Mouse (Mus musculus): ENCODE measurements around the gene Rhbdl3.
A peak's percentile ranks its signal among the peaks of the same experiment; 100 is the strongest.

Gene Rhbdl3

GRCm38 (mm10) chr11:80300551-80301315 is at the start of gene Rhbdl3:
Gene Rhbdl3 (plus strand): TSS chr11:80300912.
- DNase-seq (ENCODE audit: extremely low spot score, low read depth, low spot score): no peak

DNA sequence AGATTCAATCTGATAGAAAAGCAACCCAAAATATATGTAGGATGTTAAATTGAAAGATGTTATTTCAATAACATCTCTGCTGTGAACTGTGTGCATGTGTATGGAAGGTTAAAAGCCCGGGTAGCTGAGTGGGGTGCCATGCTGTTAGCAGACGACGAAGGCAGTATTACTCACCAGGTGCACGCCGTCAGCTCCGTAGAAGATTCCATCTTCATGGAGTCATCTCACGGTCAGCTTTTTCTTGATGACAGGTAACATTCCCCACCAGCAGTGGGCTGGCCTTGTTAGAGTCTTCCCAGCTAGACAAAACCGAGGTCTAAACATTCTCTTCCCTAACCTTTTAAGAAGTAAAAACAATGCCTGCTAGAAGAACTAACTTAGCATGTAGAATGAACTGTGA is 36.6 kb upstream of the Rhbdl3 start:
- no peak for DNase-seq (ENCODE audit: extremely low spot score, low read depth, low spot score)

DNA sequence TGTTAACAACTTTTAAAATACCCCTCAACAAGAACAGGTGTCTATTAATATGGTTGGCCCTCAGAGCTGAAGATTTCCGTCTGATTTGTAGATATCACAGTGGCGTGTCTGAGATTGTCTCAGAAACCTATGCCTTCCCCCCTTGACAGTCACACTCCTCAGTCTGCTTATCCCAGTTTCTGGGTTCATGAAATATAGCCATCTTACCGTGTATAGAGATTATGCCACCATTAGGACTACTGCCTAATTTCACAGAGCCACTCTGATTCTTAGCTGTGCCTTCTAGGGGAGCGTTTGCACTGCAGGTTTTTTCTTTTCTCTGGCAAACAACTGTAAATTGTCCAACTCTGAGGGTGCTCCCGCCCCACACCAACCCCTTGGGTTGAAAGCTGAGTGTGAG is 29.6 kb upstream of the Rhbdl3 start:
- no peak for DNase-seq (ENCODE audit: extremely low spot score, low read depth, low spot score)

DNA sequence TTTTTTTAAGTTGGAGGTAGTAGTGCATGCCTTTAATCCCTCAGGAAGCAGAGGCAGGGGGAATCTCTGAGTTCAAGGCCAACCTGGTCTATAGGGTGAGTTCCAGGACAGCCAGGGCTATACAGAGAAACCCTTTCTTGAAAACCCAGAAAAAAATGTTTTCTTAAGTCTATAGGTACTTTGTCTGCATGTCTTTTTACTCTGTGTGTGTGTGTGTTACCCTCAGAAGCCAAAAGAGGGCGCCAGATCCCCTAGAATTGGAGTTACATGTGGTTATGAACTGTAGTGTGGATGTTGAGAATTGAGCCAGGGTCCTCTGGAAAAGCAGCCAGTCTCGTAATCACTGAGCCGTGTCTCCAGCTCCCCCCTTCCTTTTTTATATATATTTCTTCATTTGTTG is 25.7 kb upstream of the Rhbdl3 start:
- no peak for DNase-seq (ENCODE audit: extremely low spot score, low read depth, low spot score)

- DNase-seq (ENCODE audit: extremely low spot score, low read depth, low spot score): no peak
These were observed 22.7 kb upstream of the Rhbdl3 start for GRCm38 (mm10) chr11:80278054-80278453.

DNA sequence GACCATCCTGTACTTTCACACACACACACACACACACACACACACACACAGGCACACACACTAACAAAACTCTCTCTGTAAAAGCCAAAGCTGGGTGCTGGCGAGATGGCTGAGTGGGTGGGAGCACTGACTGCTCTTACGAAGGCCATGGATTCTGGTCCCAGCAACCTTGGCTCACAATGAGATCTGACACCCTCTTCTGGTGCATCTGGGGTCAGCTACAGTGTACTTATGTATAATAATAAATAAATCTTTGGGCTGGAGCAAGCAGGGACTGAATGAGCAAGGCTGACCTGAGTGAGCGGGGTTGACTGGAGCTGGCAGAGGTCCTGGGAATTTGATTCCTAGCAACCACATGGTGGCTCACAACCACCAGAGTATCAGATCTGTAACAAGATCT is 16.9 kb upstream of the Rhbdl3 start:
- DNase-seq (ENCODE audit: extremely low spot score, low read depth, low spot score): no peak

DNA sequence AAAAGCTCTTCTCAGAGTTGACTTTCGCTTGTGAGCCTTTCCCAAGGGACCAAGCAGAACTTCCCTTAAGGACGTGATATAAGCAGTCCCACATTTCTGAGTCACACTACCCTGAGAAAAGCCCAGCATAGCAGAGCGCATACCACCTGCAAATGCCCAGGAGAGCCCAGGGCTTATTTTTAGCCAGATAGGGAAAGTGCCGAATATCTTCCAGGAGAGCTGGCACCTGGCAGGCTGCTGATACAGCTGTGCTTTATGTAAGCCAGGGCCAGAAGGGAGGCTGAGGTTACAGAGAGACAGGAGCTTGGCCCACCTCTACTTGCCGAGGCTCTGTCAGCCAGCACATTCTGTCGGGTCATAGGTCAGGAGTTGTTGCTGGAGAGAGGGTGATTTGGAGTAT is 16.1 kb upstream of the Rhbdl3 start:
- no peak for DNase-seq (ENCODE audit: extremely low spot score, low read depth, low spot score)

GRCm38 (mm10) chr11:80287150-80287549 is 13.6 kb upstream of the Rhbdl3 start:
- peak; percentile 69 for DNase-seq (ENCODE audit: extremely low spot score, low read depth, low spot score)

GRCm38 (mm10) chr11:80289701-80290445 is 10.8 kb upstream of the Rhbdl3 start:
- DNase-seq (ENCODE audit: extremely low spot score, low read depth, low spot score): no peak

- no peak for DNase-seq (ENCODE audit: extremely low spot score, low read depth, low spot score)
These were observed 9.7 kb upstream of the Rhbdl3 start for GRCm38 (mm10) chr11:80291004-80291403.

GRCm38 (mm10) chr11:80292463-80292862 is 8.2 kb upstream of the Rhbdl3 start:
- DNase-seq (ENCODE audit: extremely low spot score, low read depth, low spot score): no peak

- DNase-seq (ENCODE audit: extremely low spot score, low read depth, low spot score): no peak
These were observed 5.6 kb upstream of the Rhbdl3 start for GRCm38 (mm10) chr11:80295066-80295465.

DNA sequence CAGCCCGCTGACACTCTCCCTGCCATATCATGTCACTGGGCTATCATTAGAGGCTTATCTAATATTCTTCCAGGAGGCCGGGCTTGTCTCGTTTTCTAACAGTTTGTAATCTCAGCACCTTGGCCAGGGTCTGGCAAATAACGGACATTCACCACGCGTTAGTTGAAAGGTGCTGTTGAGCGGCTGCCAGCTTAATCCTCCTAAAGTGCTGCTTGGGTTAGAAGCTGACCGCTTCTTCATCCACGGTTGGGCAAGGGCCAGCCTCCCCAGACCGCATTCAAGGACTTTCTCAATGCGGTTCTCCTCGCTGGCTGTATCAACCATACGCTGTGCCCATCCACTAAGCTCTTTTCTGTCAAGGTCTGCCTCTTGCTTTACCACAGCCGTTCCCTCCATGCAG is 4.9 kb upstream of the Rhbdl3 start:
- DNase-seq (ENCODE audit: extremely low spot score, low read depth, low spot score): no peak

- DNase-seq (ENCODE audit: extremely low spot score, low read depth, low spot score): no peak
These were observed 1.0 kb upstream of the Rhbdl3 start for GRCm38 (mm10) chr11:80299513-80300235.

- no peak for DNase-seq (ENCODE audit: extremely low spot score, low read depth, low spot score)
These were observed 769 bp downstream of the Rhbdl3 start for GRCm38 (mm10) chr11:80301316-80302045.

- no peak for DNase-seq (ENCODE audit: extremely low spot score, low read depth, low spot score)
These were observed 1.3 kb downstream of the Rhbdl3 start for GRCm38 (mm10) chr11:80302046-80302390.

DNA sequence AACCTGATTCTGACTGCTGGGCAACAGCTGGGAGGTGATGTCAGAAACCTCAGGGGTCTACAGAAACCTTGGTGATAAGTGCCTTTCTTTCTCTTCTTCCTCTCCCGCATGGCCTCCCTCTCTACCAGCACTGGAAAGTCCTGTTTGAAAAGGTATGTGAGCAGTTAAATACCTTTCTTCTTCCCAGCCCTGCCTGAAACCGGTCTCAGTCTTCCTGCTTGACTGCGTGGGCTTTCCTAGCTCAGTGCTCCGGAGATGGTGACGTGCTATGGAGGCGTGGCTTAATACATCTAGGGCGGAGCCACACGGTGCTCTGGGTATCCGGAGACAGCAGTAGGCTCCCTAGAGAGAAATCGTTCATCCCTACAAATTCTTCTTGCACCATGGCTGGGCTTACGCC is 1.8 kb downstream of the Rhbdl3 start:
- no peak for DNase-seq (ENCODE audit: extremely low spot score, low read depth, low spot score)

- no peak for DNase-seq (ENCODE audit: extremely low spot score, low read depth, low spot score)
These were observed 3.0 kb downstream of the Rhbdl3 start for GRCm38 (mm10) chr11:80303746-80304145.

DNA sequence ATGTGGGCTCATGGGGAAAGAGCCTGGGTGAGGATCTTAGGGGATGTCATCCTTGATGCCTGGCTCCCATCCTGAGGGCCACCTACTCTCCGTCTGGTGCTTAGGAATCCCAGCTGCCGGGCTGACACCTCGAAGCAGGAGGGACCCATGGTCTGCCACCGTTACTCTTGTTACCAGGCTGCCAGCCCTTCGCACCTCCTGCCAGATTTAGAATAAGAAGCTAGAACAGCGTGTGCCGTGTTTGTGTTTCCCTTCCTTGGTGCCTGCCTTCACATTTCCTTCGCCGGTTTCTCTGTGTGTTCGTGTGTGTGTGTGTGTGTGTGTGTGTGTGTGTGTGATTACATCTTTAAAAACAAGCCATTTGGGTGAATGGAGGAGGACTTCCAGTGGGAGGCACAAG is 4.1 kb downstream of the Rhbdl3 start:
- no peak for DNase-seq (ENCODE audit: extremely low spot score, low read depth, low spot score)

DNA sequence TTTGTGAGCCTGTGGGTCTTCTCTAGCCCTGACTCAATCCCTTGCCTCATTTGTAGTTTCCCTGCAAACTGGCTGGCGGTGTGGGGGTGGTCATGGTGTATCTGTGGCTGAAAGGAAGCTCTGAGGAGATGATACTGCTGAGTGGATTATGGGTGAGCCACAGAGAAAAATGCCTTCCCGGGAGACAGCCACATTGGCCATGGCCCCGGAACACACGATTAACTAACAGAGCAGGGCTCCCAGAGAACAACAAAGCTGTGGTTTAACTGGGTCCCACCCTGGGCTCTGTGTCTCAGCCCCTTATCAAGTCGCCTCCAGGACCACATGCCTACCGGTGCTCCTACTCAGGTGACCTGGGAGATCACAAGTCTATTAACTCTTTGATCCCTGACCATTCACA is 7.8 kb downstream of the Rhbdl3 start:
- DNase-seq (ENCODE audit: extremely low spot score, low read depth, low spot score): no peak

DNA sequence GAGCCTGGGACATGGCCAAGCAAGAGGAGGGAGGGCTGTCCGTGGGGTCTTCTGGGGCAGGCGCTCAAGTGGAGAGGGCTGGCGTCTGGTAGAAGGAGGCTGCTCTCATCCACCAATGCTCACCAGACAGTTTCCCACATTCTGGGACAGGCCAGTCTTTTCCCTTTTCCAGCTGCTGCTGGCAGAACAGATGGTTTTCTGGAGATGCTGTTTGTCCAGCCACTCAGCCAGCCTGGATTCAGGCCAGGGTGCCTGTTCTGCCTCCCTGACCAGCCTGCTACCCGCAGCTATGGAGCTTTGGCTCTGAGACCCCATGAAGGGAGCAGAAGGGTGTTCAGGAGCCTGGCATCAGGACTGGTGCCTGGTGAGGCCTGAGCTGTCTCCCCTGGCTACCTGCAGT is 10.6 kb downstream of the Rhbdl3 start:
- no peak for DNase-seq (ENCODE audit: extremely low spot score, low read depth, low spot score)

All from hindlimb bud, embryonic 11.5 days (tissue).